27 mouse cellular contexts compared by ENCODE assay signal in genomic region chr10:10424383-10424782, GRCm38 (mm10). TPM values are rescaled to one million over a fixed set of nuclear protein-coding genes. Genes with fewer than 3 reads are reported as not detected.
"Had no signal": no experiment of that assay in that cellular context is flagged by ENCODE, and none has a peak within 500 bp of the region (broad histone marks: within the 10 kb centered on the region; RNA-seq: fewer than 3 reads in every experiment).

No protein-coding gene starts in this region.

- H3K9ac ChIP-seq: heart, embryonic 12.5 days; hindbrain, embryonic 12.5 days; hindbrain, embryonic 14.5 days; intestine, embryonic 15.5 days; limb, embryonic 13.5 days; limb, embryonic 15.5 days; liver, embryonic 13.5 days had no signal

- ATAC-seq: hindbrain, embryonic 16.5 days; inflammation-experienced regulatory T-cells, adult 6 months; intestine, embryonic 15.5 days; intestine, postnatal 0 days had no signal

- H3K27ac ChIP-seq: heart, embryonic 10.5 days; hindbrain, embryonic 10.5 days; hindbrain, embryonic 12.5 days; hindbrain, embryonic 14.5 days; intestine, embryonic 15.5 days; layer of hippocampus, adult 2 months; left cerebral cortex, adult 2 months; limb, embryonic 13.5 days; limb, embryonic 15.5 days; liver, embryonic 13.5 days had no signal

- H3K4me1 ChIP-seq: heart, embryonic 10.5 days; heart, embryonic 12.5 days; hindbrain, embryonic 10.5 days; hindbrain, embryonic 12.5 days; intestine, embryonic 15.5 days; limb, embryonic 13.5 days; limb, embryonic 15.5 days; liver, embryonic 13.5 days had no signal

- H3K4me2 ChIP-seq: heart, embryonic 12.5 days; hindbrain, embryonic 12.5 days; hindbrain, embryonic 14.5 days; intestine, embryonic 15.5 days; limb, embryonic 13.5 days; limb, embryonic 15.5 days; liver, embryonic 11.5 days; liver, embryonic 13.5 days had no signal

- H3K9me3 ChIP-seq: heart, embryonic 10.5 days; heart, embryonic 12.5 days; hindbrain, embryonic 10.5 days; hindbrain, embryonic 12.5 days; intestine, embryonic 15.5 days; limb, embryonic 13.5 days; limb, embryonic 15.5 days; liver, embryonic 13.5 days had no signal

- H3K36me3 ChIP-seq: heart, embryonic 10.5 days; heart, embryonic 12.5 days; hindbrain, embryonic 10.5 days; hindbrain, embryonic 12.5 days; intestine, embryonic 15.5 days; limb, embryonic 13.5 days; limb, embryonic 15.5 days; liver, embryonic 13.5 days had no signal

- DNase-seq: gastrocnemius, postnatal 14 days; gastrocnemius, postnatal 36 days; heart, adult 18-20 months; heart, postnatal 10 days; heart, postnatal 4 days; kidney, adult 18-20 months; kidney, adult 8-10 months; kidney, postnatal 10 days; kidney, postnatal 25 days; kidney, postnatal 4 days; left cerebral cortex, postnatal 4 days; liver, embryonic 13.5 days had no signal

- H3K27me3 ChIP-seq: heart, embryonic 12.5 days; hindbrain, embryonic 12.5 days; intestine, embryonic 15.5 days; limb, embryonic 13.5 days; limb, embryonic 15.5 days; liver, embryonic 13.5 days had no signal

- H3K4me3 ChIP-seq: heart, embryonic 10.5 days; heart, embryonic 12.5 days; hindbrain, embryonic 10.5 days; hindbrain, embryonic 12.5 days; intestine, embryonic 15.5 days; layer of hippocampus, adult 2 months; left cerebral cortex, adult 2 months; limb, embryonic 13.5 days; limb, embryonic 15.5 days; liver, embryonic 13.5 days had no signal

RNA-seq across cellular contexts. Expression of gene Adgb, which starts 47.7 kb away (rescaled TPM):
- total RNA-seq: gastrocnemius, adult 8-10 months; heart, postnatal 10 days had no signal
- polyA plus RNA-seq: inflammation-experienced regulatory T-cells, adult 6 months had no signal
